Mouse (Mus musculus) adrenal gland, adult (tissue): ENCODE measurements around the gene Anxa6.

ENCODE experiments used
- DNase-seq, 2 experiments: peaks; one replicate each; pipeline ENCODE4 v3.0.0; 2022 to 2023; ENCODE audit warnings: low spot score in 1 of 2; ENCODE audit not compliant: inconsistent age in 2 of 2

Gene Anxa6

GRCm38 (mm10) chr11:54998708-54999107 is 34.5 kb downstream of the Anxa6 start:
- peak in 1 of 2 experiments; percentile 37 for DNase-seq

GRCm38 (mm10) chr11:54998284-54998683 is 35.0 kb downstream of the Anxa6 start:
- peak; percentile 52 to 86 for DNase-seq

- DNase-seq, result no peak
Observed at GRCm38 (mm10) chr11:54996176-54996575, 37.1 kb downstream of the Anxa6 start.

GRCm38 (mm10) chr11:54989920-54990319 is 43.3 kb downstream of the Anxa6 start:
- no peak for DNase-seq

GRCm38 (mm10) chr11:54988754-54989349 is 44.4 kb downstream of the Anxa6 start:
- DNase-seq, result no peak

- DNase-seq, result peak in 1 of 2 experiments; percentile 64
Observed at GRCm38 (mm10) chr11:54987974-54988373, 45.3 kb downstream of the Anxa6 start.

GRCm38 (mm10) chr11:54985086-54985485 is 48.2 kb downstream of the Anxa6 start:
- peak in 1 of 2 experiments; percentile 33 for DNase-seq

- no peak for DNase-seq
Observed at GRCm38 (mm10) chr11:54984581-54984980, 48.7 kb downstream of the Anxa6 start.

- peak; percentile 67 to 93 for DNase-seq
Observed at GRCm38 (mm10) chr11:54984085-54984484, 49.2 kb downstream of the Anxa6 start.

GRCm38 (mm10) chr11:54982520-54982919 is 50.7 kb downstream of the Anxa6 start:
- DNase-seq, result peak in 1 of 2 experiments; percentile 22

- no peak for DNase-seq
Observed at GRCm38 (mm10) chr11:54981630-54982029, 51.6 kb downstream of the Anxa6 start.

- DNase-seq, result no peak
Observed at GRCm38 (mm10) chr11:54977385-54977937, 55.8 kb downstream of the Anxa6 start.

- DNase-seq, result no peak
Observed at GRCm38 (mm10) chr11:54976351-54976750, 56.9 kb downstream of the Anxa6 start.

- DNase-seq, result no peak
Observed at GRCm38 (mm10) chr11:54975756-54976155, 57.5 kb downstream of the Anxa6 start.

GRCm38 (mm10) chr11:54975340-54975739 is 57.9 kb downstream of the Anxa6 start:
- DNase-seq, result no peak

- DNase-seq, result no peak
Observed at GRCm38 (mm10) chr11:54974639-54975038, 58.6 kb downstream of the Anxa6 start.

- DNase-seq, result peak; percentile 51 to 71
Observed at GRCm38 (mm10) chr11:54973481-54974212, 59.6 kb downstream of the Anxa6 start.

GRCm38 (mm10) chr11:54972789-54973188 is 60.5 kb downstream of the Anxa6 start:
- no peak for DNase-seq

- no peak for DNase-seq
Observed at GRCm38 (mm10) chr11:54972049-54972723, 61.1 kb downstream of the Anxa6 start.

GRCm38 (mm10) chr11:54971365-54972048 is 61.7 kb downstream of the Anxa6 start:
- no peak for DNase-seq

GRCm38 (mm10) chr11:54965234-54965633 is 68.0 kb downstream of the Anxa6 start:
- peak in 1 of 2 experiments; percentile 36 for DNase-seq
